Mouse (Mus musculus): ENCODE results near the gene Gm20388. TPM values are rescaled to one million over a fixed set of nuclear protein-coding genes. Genes with fewer than 3 reads are reported as not detected.
A peak's percentile ranks its signal among the peaks of the same experiment; 100 is the strongest.

The Gm20388 gene
- total RNA-seq, 2 experiments from 2014 or later, result 18.5 to 23.8 TPM

GRCm38 (mm10) chr8:120388246-120388645 lies 477.6 kb downstream of the Gm20388 start:
- ATAC-seq (replicated peaks; ENCODE audit: poor library complexity, severe bottlenecking), result no peak

- ATAC-seq (replicated peaks; ENCODE audit: poor library complexity, severe bottlenecking), result no peak
These were observed 480.0 kb downstream of the Gm20388 start for GRCm38 (mm10) chr8:120390598-120390997.

- no peak for ATAC-seq (replicated peaks; ENCODE audit: poor library complexity, severe bottlenecking)
These were observed 481.2 kb downstream of the Gm20388 start for GRCm38 (mm10) chr8:120391856-120392255.

GRCm38 (mm10) chr8:120393085-120393484 lies 482.4 kb downstream of the Gm20388 start:
- no peak for ATAC-seq (replicated peaks; ENCODE audit: poor library complexity, severe bottlenecking)

- no peak for ATAC-seq (replicated peaks; ENCODE audit: poor library complexity, severe bottlenecking)
These were observed 483.2 kb downstream of the Gm20388 start for GRCm38 (mm10) chr8:120393871-120394275.

- no peak for ATAC-seq (replicated peaks; ENCODE audit: poor library complexity, severe bottlenecking)
These were observed 485.3 kb downstream of the Gm20388 start for GRCm38 (mm10) chr8:120395892-120396291.

- ATAC-seq (replicated peaks; ENCODE audit: poor library complexity, severe bottlenecking), result no peak
These were observed 486.1 kb downstream of the Gm20388 start for GRCm38 (mm10) chr8:120396756-120397155.

- ATAC-seq (replicated peaks; ENCODE audit: poor library complexity, severe bottlenecking), result no peak
These were observed 487.1 kb downstream of the Gm20388 start for GRCm38 (mm10) chr8:120397444-120398411.

- no peak for ATAC-seq (replicated peaks; ENCODE audit: poor library complexity, severe bottlenecking)
These were observed 488.7 kb downstream of the Gm20388 start for GRCm38 (mm10) chr8:120399212-120399934.

- ATAC-seq (replicated peaks; ENCODE audit: poor library complexity, severe bottlenecking), result no peak
These were observed 490.6 kb downstream of the Gm20388 start for GRCm38 (mm10) chr8:120401216-120401615.

GRCm38 (mm10) chr8:120401712-120402111 lies 491.1 kb downstream of the Gm20388 start:
- ATAC-seq (replicated peaks; ENCODE audit: poor library complexity, severe bottlenecking), result no peak

GRCm38 (mm10) chr8:120403606-120404269 lies 493.1 kb downstream of the Gm20388 start:
- ATAC-seq (replicated peaks; ENCODE audit: poor library complexity, severe bottlenecking), result 0 out of 2 replicates have a peak, but pooled peaks have one; percentile 14

- peak; percentile 63 for ATAC-seq (replicated peaks; ENCODE audit: poor library complexity, severe bottlenecking)
These were observed 494.0 kb downstream of the Gm20388 start for GRCm38 (mm10) chr8:120404609-120405036.

- peak; percentile 28; the same call in 1 of the 2 replicates for ATAC-seq (replicated peaks; ENCODE audit: poor library complexity, severe bottlenecking)
These were observed 495.5 kb downstream of the Gm20388 start for GRCm38 (mm10) chr8:120406008-120406632.

GRCm38 (mm10) chr8:120407701-120408240 lies 497.1 kb downstream of the Gm20388 start:
- ATAC-seq (replicated peaks; ENCODE audit: poor library complexity, severe bottlenecking), result 0 out of 2 replicates have a peak, but pooled peaks have one; percentile 34

- no peak for ATAC-seq (replicated peaks; ENCODE audit: poor library complexity, severe bottlenecking)
These were observed 497.9 kb downstream of the Gm20388 start for GRCm38 (mm10) chr8:120408241-120409215.

GRCm38 (mm10) chr8:120409371-120410013 lies 498.9 kb downstream of the Gm20388 start:
- ATAC-seq (replicated peaks; ENCODE audit: poor library complexity, severe bottlenecking), result no peak

GRCm38 (mm10) chr8:120411059-120411458 lies 500.4 kb downstream of the Gm20388 start:
- no peak for ATAC-seq (replicated peaks; ENCODE audit: poor library complexity, severe bottlenecking)
